Mouse (Mus musculus) frontal cortex, postnatal 10 days (tissue): ENCODE measurements around the gene Itgb2l.
"Not testable (repeated sequence)": the region's sequence is repeated elsewhere in the genome, so short reads cannot be mapped to it uniquely, and the experiment has no call there.

Experiments used
- DNase-seq, 2 experiments: peaks; one replicate each; pipeline ENCODE4 v3.0.0; 2022; ENCODE audit warnings: low spot score in 2 of 2, mixed read lengths in 1 of 2

The Itgb2l gene

GRCm38 (mm10) chr16:96443468-96443867 is at the start of gene Itgb2l:
Gene Itgb2l, minus strand, starts transcription at chr16:96443619.
- DNase-seq = no peak

- DNase-seq = no peak
These were observed 48.1 kb upstream of the Itgb2l start for GRCm38 (mm10) chr16:96491530-96491929.

DNA sequence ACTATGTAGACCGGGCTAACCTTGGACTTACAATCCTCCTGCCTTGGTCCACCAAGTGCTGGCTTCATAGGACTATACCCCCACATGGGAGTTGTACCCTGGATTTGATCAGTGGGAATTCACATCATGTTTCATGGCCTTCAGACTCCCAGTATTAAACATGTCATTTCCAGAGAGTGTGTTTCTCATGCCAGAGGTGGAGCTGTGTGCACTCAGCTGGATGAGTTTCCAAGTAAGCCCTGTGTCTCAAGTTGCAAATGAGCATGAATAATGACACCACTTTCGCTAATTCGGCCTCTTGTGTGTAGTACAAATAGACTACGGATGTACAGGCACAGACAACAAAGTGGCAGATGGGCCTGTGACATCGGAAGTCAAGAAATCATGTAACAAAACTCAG is 44.6 kb upstream of the Itgb2l start:
- no peak for DNase-seq

- DNase-seq = no peak
These were observed 43.7 kb upstream of the Itgb2l start for GRCm38 (mm10) chr16:96487007-96487684.

- DNase-seq = no peak
These were observed 38.4 kb upstream of the Itgb2l start for GRCm38 (mm10) chr16:96481791-96482190.

DNA sequence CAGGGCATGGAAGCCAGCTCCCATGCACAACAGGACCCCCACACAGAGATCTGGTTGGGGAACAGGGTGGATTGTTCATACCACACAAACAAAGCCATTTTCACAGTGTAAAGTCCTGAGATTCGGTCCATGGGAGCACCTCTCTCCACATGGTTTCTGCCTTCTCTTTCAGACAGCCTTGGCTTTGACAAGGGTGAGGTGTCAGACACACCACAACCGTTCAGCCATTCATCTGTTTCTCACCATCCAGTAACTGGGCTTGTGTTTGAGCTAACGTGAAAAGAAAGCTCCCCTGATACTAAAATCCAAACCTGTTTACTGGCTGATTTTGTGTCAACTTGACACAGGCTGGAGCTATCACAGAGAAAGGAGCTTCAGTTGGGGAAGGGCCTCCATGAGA is 30.8 kb upstream of the Itgb2l start:
- DNase-seq = no peak

DNA sequence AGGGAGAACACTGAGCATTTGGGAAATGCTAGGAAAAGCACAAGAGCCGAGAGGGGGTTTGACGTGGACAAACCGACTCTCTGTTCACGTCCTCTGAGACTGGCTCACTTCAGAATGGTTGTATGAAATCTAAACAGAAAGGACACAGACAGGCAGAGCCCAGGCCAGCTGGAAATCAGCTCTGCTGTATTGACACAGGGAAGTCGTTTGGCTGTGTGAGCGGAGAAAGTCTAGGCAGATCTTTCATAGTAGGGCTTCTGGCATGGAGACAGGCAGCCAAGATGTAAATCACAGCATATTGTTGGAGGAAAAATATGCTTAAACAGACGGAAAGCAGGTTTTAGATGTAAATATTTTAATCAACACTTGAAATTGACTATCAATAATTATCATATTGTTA is 29.4 kb upstream of the Itgb2l start:
- DNase-seq = no peak

GRCm38 (mm10) chr16:96472361-96472760 is 28.9 kb upstream of the Itgb2l start:
- DNase-seq = no peak

DNA sequence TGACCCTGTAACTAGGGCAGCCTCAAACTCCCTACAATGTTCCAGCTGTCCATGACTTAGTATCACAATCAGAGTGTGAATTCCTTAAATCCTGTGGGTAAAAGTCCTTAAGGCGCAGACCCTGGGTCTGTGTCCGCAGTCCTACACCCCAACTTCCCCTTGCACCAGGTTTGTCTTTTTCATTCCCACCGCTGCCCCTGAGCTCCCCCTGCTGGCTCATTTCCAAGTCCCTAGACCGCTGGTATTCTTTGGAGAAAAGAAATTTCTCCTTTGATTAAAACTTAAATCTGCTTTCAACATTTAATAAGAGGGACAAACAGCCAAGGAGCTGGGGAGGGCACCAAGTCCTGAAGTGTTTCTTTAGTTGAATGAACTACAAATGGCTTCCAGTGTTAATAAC is 26.2 kb upstream of the Itgb2l start:
- DNase-seq = peak in 1 of 2 experiments; percentile 24

- DNase-seq = peak; percentile 70 to 76
These were observed 25.3 kb upstream of the Itgb2l start for GRCm38 (mm10) chr16:96468698-96469097.

DNA sequence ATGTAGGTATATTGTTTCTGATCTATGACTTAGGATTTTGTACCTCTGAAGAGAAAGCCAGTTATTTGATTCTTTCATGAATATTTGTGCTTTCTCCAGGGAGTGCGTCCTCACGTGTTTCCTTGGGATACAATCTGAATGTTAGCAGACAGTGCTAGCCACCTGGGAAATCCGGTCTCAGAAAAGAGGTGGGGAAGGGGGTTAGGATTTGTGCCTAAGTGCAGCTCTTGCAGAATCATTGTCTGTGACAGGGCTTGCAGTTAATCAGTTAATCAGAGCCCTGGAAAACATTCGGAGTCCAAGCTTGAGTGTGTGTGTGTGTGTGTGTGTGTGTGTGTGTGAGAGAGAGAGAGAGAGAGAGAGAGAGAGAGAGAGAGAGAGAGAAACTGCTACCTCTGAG is 24.6 kb upstream of the Itgb2l start:
- DNase-seq = no peak

GRCm38 (mm10) chr16:96467445-96467844 is 24.0 kb upstream of the Itgb2l start, which contains the start of gene Pcp4:
Gene Pcp4, plus strand, starts transcription at chr16:96467606.
- DNase-seq = peak; percentile 83 to 90

DNA sequence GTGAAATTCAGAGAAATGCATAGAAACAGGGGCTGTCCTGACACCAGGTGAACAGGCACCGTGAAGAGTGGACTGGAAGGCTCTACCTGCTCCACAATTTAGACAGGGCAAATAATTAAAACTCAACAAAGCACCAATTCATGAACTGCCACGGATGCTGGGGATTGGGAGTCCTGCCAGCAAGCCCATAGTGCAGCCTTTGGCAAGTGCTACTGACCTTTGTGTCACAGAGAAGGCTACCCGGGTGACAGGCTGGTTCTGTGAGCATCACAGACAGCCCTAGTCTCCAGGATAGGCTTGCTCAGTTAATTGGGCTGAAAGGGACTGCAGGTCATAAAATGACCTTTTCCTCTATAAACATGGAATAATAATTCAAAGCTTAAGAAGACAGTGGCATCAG is 17.4 kb upstream of the Itgb2l start:
- no peak for DNase-seq

DNA sequence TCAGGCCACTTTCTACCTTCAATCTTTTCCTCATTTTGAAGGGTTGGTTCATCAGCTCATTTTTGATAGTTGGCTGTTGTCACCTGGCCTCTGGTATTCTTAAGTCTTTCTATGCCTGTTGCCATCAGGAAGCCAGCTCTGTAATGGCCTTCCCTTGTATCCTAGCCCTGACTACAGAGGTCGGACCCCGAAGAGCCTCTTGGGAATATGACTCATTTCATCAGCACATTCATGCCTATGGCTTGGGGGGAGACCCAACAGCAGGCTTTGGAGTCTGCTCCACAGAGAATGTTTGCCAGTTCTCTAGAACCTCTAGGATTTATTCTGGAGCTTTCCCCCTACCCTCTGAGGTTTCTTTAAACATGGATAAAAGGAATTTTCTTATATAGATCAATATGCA is 15.9 kb upstream of the Itgb2l start:
- DNase-seq = no peak

GRCm38 (mm10) chr16:96457612-96458011 is 14.2 kb upstream of the Itgb2l start:
- no peak for DNase-seq

- no peak for DNase-seq
These were observed 10.7 kb upstream of the Itgb2l start for GRCm38 (mm10) chr16:96454086-96454485.

DNA sequence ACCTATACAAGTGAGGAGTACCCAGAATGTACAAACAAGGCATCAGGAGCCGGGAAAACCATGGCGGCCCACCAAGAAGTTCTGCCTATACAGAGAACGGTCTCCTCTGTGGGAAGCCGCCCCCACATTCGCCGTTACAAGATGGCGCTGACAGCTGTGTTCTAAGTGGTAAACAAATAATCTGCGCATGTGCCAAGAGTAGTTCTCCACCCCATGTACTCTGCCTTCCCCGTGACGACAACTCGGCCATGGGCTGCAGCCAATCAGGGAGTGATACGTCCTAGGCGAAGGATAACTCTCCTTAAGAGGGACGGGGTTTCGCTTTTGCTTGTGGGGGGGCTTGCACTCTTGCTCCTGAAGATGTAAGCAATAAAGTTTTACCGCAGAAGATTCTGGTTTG is 7.5 kb upstream of the Itgb2l start:
- not testable (repeated sequence) for DNase-seq

DNA sequence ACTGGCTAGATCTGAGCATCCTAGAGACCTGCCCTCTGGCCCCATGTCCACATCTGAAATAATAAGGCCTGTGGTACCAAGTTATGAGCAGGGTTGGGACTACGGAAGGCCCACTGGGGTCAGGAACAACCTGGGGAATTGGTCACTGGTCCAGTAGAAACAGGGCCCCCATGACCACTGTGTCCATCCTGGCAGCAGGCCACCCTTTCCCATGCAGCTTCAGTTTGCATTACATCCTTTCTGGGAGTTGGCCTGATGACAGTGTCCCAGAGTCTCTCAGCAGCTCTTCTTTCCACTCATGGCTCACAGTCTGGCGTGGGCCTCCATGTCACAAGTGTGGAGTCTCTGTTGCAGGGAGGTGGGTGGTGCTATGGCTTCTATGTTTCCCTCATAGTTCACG is 1.6 kb downstream of the Itgb2l start:
- DNase-seq = no peak

GRCm38 (mm10) chr16:96440871-96441270 is 2.5 kb downstream of the Itgb2l start:
- DNase-seq = no peak

DNA sequence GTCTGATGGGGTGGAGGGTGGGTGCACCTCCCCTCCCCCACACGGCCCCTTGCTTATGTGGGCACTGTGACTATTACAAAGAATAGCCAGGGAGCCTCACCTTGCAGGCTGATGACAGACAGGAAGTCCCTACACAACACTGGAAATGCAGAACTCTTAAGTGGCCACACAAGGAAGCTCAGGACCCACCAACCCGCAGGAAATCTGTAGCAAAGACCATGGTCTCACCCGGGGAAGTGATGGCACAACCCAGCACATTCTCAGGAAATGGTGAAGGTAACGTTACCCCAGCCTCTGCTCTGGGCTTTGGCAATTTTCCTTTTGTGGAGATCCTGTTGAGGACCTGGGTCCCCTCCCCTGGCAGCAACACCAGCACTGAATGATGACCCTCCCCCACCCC is 3.7 kb downstream of the Itgb2l start:
- DNase-seq = no peak

DNA sequence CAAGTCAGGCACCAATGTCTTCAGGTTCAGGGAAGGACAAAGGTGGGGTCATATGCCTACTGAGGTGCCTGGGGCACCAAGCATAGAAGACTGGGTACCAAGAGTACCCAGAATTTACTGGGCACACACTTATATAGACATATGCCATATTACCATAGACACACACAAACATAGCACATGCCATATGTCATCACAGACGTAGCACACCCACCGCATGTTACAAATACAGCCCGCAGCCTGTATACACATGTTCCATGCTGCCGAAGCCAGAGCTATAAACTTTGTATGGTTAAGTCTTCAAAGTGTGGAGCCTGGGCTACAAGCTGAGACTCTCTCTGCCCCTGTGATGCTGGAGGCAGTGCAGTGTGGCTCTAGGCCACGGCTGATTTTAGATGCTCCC is 4.5 kb downstream of the Itgb2l start:
- DNase-seq = no peak

- no peak for DNase-seq
These were observed 9.2 kb downstream of the Itgb2l start for GRCm38 (mm10) chr16:96434024-96434785.

DNA sequence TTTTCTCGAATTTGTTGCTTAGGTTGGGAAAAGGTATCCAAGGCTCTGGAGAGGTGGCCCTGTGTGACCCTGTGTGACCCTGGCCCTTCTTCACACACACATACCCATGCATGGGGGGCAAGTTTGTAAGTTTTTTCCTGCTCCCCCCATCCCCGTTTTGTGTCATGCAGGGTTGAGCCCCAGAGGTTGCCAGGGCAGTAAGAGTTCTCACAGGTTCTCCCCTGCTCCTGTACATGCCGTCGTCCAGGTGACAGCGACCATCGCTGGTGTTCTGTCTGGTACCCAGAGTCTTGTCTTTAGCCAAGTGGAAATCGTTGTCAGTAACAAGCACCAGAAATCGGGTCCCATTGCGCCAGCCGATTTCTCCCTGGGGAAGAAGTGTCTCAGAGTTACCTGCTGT is 10.2 kb downstream of the Itgb2l start:
- DNase-seq = no peak
